Mouse (Mus musculus) heart, embryonic 16.5 days (tissue): ENCODE measurements at regions not wholly inside any gene's neighbourhood (a gene's known extent, or its start where the extent isn't known, plus 50 kb on each side); places are given as distances from the start of the nearest gene placed in this dataset.

Experiments used
- ATAC-seq: fragments of 200-750 bp; cut with Nextera tagmentation; replicated peaks from 2 replicates; pipeline ENCODE4 v1.8.0; 2017; ENCODE audit warnings: moderate number of reproducible peaks; ENCODE audit not compliant: insufficient read depth, low FRiP score; ENCODE audit errors: extremely low read depth
- H3K27ac ChIP-seq: fragments of 300-500 bp; sonication (generic); 2 replicates; pipeline ENCODE4 v1.5.1; 2014; ENCODE audit warnings: mild to moderate bottlenecking, low read length, control low read depth, moderate library complexity
- H3K27me3 ChIP-seq: fragments of 300-500 bp; sonication (generic); 2 replicates; pipeline ENCODE4 v1.6.1; 2014; ENCODE audit warnings: low read length, mixed read lengths; ENCODE audit not compliant: control insufficient read depth, insufficient read depth
- H3K36me3 ChIP-seq: fragments of 300-500 bp; sonication (generic); 2 replicates; pipeline ENCODE4 v1.6.1; 2014; ENCODE audit not compliant: control insufficient read depth, insufficient read depth
- H3K4me1 ChIP-seq: fragments of 300-500 bp; sonication (generic); 2 replicates; pipeline ENCODE4 v1.6.1; 2014; ENCODE audit warnings: low read length, mixed read lengths; ENCODE audit not compliant: control insufficient read depth, insufficient read depth
- H3K4me2 ChIP-seq: fragments of 300-500 bp; sonication (generic); 2 replicates; pipeline ENCODE4 v1.6.1; 2014; ENCODE audit warnings: low read depth, mild to moderate bottlenecking, control low read depth, low read length
- H3K4me3 ChIP-seq: fragments of 300-500 bp; sonication (generic); 2 replicates; pipeline ENCODE4 v1.5.1; 2014; ENCODE audit warnings: mild to moderate bottlenecking, control low read depth, low read length
- H3K9ac ChIP-seq: fragments of 300-500 bp; sonication (generic); 2 replicates; pipeline ENCODE4 v1.6.1; 2014; ENCODE audit warnings: low read length, control low read depth
- H3K9me3 ChIP-seq: fragments of 300-500 bp; sonication (generic); replicated peaks from 2 replicates; pipeline ENCODE4 v1.6.1; 2016; ENCODE audit warnings: low read length; ENCODE audit not compliant: control insufficient read depth
- WGBS: fragments of 180-500 bp; shearing (Covaris S2); extraction: QIAGEN DNeasy Blood & Tissue Kit; methylation state at CpG from one replicate; pipeline ENCODE4 v1.1.7; 2014; 5-methylcytosine and 5-hydroxymethylcytosine counted together

DNA sequence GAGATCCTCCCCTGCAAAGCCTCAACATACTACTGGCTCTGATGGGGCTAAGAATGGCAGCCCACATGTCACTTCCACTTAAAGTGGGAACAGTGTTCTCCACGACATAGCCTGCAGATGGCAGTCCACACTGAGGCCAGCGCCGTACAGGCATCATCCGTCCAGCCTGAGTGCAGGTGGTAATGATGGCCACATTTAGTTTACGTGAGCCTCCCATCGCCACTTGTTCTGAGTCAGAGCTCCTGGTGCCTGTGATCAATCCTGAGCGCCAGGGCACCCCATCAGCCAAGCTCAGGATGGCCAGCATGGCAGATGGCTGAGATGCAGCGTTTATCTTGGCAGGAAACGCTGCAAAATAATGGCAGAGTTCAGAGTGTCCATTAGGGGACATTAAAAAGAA is 159.6 kb downstream of the Adgrd1 start:
- Histone ChIP-seq H3K4me2 (no peak overlapping the region), H3K27me3 (no peaks in the 10 kb centered on the region), H3K9ac (no peak overlapping the region), H3K9me3 (peaks cover 4% of the 10 kb centered on the region; the same call in 1 of the 2 replicates), H3K36me3 (no peaks in the 10 kb centered on the region), H3K4me3 (no peak overlapping the region), H3K4me1 (no peaks in the 10 kb centered on the region), H3K27ac (no peak overlapping the region)
- WGBS: 72% methylated on average over 9 of the region's 9 CpGs
- ATAC-seq: no peak

DNA sequence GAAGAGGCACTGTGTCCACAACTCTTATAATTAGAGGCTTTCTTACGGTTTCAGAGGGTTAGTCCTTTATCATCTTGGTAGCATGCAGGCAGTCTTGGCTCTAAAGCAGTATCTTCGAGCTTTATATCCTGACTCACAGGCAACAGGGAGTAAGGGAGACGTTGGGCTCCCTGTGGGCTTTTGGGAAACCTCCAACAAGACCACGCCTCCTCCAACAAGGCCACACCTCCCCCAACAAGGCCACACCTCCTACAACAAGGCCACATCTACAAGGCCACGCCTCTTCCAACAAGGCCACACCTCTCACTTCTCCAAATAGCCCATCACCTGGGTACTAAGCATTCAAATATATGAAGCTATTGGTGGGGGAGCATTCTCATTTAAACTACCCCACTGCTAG is 160.7 kb downstream of the Adgrd1 start:
- Histone ChIP-seq H3K27ac (no peak overlapping the region), H3K9me3 (peaks cover 4% of the 10 kb centered on the region; the same call in 1 of the 2 replicates), H3K9ac (no peak overlapping the region), H3K36me3 (no peaks in the 10 kb centered on the region), H3K4me1 (no peaks in the 10 kb centered on the region), H3K4me2 (no peak overlapping the region), H3K4me3 (no peak overlapping the region), H3K27me3 (no peaks in the 10 kb centered on the region)
- 63% methylated on average over 5 of the region's 5 CpGs for WGBS
- no peak for ATAC-seq

DNA sequence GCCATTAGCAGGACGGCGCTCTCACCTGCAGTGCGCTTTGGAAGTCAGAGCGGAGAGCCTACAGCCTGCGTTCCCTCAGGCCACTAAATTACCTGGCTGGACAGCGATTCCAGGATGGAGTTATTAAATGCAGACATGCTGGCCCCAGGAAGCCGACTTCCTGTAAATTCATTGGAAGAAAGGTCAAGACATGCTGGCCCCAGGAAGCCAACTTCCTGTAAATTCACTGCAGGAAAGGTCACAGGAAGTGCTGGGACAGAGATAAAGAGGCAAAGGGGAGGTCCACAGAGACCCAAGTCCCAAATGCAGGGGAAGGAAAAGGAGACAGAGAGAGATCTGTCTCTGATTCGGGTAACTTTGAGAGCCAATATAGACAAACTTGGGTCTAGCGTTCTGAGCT is 164.1 kb downstream of the Adgrd1 start:
- H3K36me3 ChIP-seq: no peaks in the 10 kb centered on the region
- H3K27ac ChIP-seq: no peak overlapping the region
- no peak overlapping the region for H3K4me3 ChIP-seq
- no peak overlapping the region for H3K9ac ChIP-seq
- peaks cover 3% of the 10 kb centered on the region; the same call in 1 of the 2 replicates for H3K27me3 ChIP-seq
- no peaks in the 10 kb centered on the region for H3K9me3 ChIP-seq
- WGBS: 60% methylated on average over 9 of the region's 9 CpGs
- ATAC-seq: no peak
- no peak overlapping the region for H3K4me2 ChIP-seq
- H3K4me1 ChIP-seq: peaks cover 3% of the 10 kb centered on the region; the same call in 1 of the 2 replicates

DNA sequence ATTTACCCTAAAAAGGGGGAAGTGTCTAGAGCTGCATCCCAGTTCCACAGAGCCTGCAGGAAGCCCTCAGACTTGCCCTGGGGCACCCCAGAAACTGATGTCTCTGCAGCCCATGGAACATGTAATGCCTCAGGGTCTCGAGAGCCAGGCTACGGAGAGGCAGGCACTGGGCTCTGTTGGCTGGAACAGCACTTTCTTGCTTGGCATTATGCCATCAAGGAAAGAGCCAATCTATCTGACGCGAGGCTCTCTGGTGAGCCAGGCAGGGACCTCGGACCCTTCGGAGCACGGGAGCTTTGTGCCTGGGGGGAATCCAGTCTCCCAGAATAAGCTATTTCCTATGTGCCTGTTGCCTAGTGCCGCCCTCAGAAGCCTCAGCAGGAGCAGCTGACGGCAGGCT is 166.6 kb downstream of the Adgrd1 start:
- Histone ChIP-seq H3K9ac (no peak overlapping the region), H3K27me3 (peaks cover 5% of the 10 kb centered on the region), H3K27ac (no peak overlapping the region), H3K4me2 (no peak overlapping the region), H3K36me3 (no peaks in the 10 kb centered on the region), H3K9me3 (no peaks in the 10 kb centered on the region), H3K4me3 (no peak overlapping the region), H3K4me1 (peaks cover 3% of the 10 kb centered on the region; the same call in 1 of the 2 replicates)
- no peak for ATAC-seq
- 34% methylated on average over 9 of the region's 9 CpGs for whole genome bisulfite sequencing

DNA sequence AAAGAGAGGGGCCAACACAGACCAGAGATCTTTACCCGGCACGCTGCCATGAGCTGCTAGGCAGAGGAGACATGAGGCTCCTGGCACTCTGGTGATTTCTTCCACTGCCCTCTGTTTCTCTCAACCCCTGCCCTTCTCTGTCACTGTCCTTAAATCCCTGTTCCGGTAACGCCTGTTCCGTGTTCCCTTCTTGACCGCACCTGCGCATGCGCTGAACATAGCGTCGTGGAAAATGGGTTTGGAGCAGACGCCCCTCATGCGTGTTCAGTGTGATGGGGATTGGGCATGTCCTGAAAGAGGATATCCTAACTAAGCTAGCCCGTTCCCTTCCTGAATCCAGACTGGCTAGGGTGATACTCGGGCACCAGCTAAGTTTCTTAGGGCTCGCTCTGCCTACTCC is 167.8 kb downstream of the Adgrd1 start:
- Histone ChIP-seq H3K4me2 (no peak overlapping the region), H3K27ac (no peak overlapping the region), H3K4me1 (peaks cover 3% of the 10 kb centered on the region; the same call in 1 of the 2 replicates), H3K27me3 (peaks cover 17% of the 10 kb centered on the region), H3K4me3 (no peak overlapping the region), H3K9me3 (no peaks in the 10 kb centered on the region), H3K36me3 (no peaks in the 10 kb centered on the region), H3K9ac (no peak overlapping the region)
- 90% methylated on average over 15 of the region's 15 CpGs for WGBS
- ATAC-seq: no peak

DNA sequence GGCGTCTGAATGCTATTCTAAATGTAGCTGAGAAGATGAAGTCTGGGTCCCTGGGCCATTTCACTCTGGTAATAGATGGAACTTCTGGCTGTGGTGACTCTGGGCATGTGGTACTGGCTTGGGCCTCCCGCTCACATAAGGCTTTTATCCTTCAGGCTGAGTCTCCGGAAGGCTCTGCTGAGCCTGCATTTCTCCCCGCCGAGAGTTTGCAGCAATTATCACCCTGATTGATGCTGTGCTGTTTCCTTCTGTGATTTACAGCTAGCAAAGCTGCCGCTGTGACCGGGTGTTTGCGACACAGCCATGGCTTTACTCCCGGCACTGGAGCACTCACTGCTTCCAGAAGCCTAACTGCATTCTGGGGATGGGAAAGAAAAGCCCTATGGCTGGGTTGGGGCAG is 171.9 kb downstream of the Adgrd1 start:
- Histone ChIP-seq H3K9ac (no peak overlapping the region), H3K36me3 (no peaks in the 10 kb centered on the region), H3K9me3 (no peaks in the 10 kb centered on the region), H3K27me3 (peaks cover 23% of the 10 kb centered on the region), H3K4me2 (no peak overlapping the region), H3K4me1 (no peaks in the 10 kb centered on the region), H3K27ac (no peak overlapping the region), H3K4me3 (no peak overlapping the region)
- ATAC-seq: no peak
- 18% methylated on average over 9 of the region's 9 CpGs for WGBS

DNA sequence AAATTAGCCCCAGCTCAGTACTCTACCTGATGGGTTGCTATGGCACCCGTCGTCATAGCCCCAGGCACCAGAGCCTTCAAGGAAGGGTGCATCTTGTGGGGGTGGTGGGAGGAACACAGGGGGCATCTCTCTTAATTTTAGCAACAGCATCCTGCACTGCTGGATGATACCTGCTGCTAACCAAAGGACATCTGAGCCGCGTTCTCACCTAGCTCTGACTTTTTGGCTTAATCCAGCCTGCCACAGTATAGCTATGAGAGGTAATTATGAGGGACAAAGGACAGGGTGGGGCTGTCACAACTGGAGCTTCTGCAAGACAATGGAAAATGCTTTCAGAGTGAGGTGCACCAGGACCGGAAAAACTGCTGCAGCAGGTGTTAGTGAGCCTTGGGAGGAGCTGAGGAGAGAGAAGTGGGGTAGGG is 173.5 kb downstream of the Adgrd1 start:
- ATAC-seq: no peak
- H3K9ac ChIP-seq: no peak overlapping the region
- H3K4me2 ChIP-seq: no peak overlapping the region
- H3K27me3 ChIP-seq: peaks cover 20% of the 10 kb centered on the region
- H3K27ac ChIP-seq: no peak overlapping the region
- H3K9me3 ChIP-seq: no peaks in the 10 kb centered on the region
- WGBS: 17% methylated on average over 5 of the region's 5 CpGs
- H3K4me3 ChIP-seq: no peak overlapping the region
- H3K36me3 ChIP-seq: no peaks in the 10 kb centered on the region
- no peaks in the 10 kb centered on the region for H3K4me1 ChIP-seq

DNA sequence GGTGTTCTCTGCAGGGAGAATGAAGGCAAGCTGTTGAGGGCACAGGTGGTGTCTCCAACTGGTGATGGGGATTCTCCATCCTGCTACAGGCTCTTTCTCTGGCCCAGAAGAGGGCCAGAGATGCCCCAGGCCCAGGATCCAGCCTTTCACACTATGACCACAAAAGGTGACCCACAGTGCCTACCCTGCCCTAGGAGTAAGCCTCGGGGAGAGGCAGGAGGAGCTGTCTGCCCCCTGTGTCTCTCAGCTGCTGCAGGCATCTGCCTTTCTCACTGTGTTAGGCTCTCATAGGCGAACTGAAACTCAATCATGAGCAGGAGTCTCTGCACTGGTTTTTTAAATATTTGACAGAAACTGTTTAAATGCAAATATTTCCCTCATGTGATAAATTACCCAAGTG is 184.9 kb downstream of the Adgrd1 start:
- peaks cover 4% of the 10 kb centered on the region for H3K27me3 ChIP-seq
- no peak overlapping the region for H3K4me2 ChIP-seq
- no peak overlapping the region for H3K27ac ChIP-seq
- H3K9ac ChIP-seq: no peak overlapping the region
- ATAC-seq: no peak
- WGBS: 37% methylated on average over 2 of the region's 2 CpGs
- no peaks in the 10 kb centered on the region for H3K9me3 ChIP-seq
- H3K4me3 ChIP-seq: no peak overlapping the region
- H3K36me3 ChIP-seq: no peaks in the 10 kb centered on the region
- no peaks in the 10 kb centered on the region for H3K4me1 ChIP-seq

- WGBS: 9% methylated on average over 8 of the region's 8 CpGs
Measured at GRCm38 (mm10) chr5:129282133-129282532, 185.6 kb downstream of the Adgrd1 start.

GRCm38 (mm10) chr5:129282826-129283225 is 186.3 kb downstream of the Adgrd1 start:
- Histone ChIP-seq H3K27me3 (peaks cover 4% of the 10 kb centered on the region), H3K9me3 (no peaks in the 10 kb centered on the region), H3K9ac (no peak overlapping the region), H3K36me3 (no peaks in the 10 kb centered on the region), H3K4me3 (no peak overlapping the region), H3K27ac (no peak overlapping the region), H3K4me2 (no peak overlapping the region), H3K4me1 (no peaks in the 10 kb centered on the region)
- ATAC-seq: no peak
- 12% methylated on average over 5 of the region's 5 CpGs for WGBS

More at GRCm38 (mm10) chr5:129282133-129282532, 185.6 kb downstream of the Adgrd1 start:
- no peaks in the 10 kb centered on the region for H3K36me3 ChIP-seq
- H3K4me3 ChIP-seq: no peak overlapping the region
- H3K9ac ChIP-seq: no peak overlapping the region
- H3K27me3 ChIP-seq: peaks cover 4% of the 10 kb centered on the region
- no peaks in the 10 kb centered on the region for H3K9me3 ChIP-seq
- H3K4me2 ChIP-seq: no peak overlapping the region
- no peaks in the 10 kb centered on the region for H3K4me1 ChIP-seq
- no peak overlapping the region for H3K27ac ChIP-seq
- ATAC-seq: no peak
